Mouse (Mus musculus) adrenal gland, adult 2 months (tissue): ENCODE data around the gene Vma21. TPM values are rescaled to one million over a fixed set of nuclear protein-coding genes. Genes with fewer than 3 reads are reported as not detected.

Source experiments
- DNase-seq: peaks from one replicate; pipeline ENCODE4 v3.0.0; 2021
- long read RNA-seq: library from polyadenylated mRNA; stranded (forward); transcript quantifications from one replicate; pipeline ENCODE4 v2.0.0, GENCODE M21; 2021
- polyA plus RNA-seq: library from polyadenylated mRNA; depleted of rRNA; stranded (reverse); fragments of >200 nt; gene quantifications from 2 replicates; pipeline ENCODE4 v1.2.3, GENCODE M21; 2012; rRNA removed
- total RNA-seq, 2 experiments: library from RNA; stranded (reverse); gene quantifications; 2 replicates each; pipeline ENCODE4 v1.2.3; 2021

The Vma21 gene
- total RNA-seq (10 to 100 TPM; 33.0 to 55.6 TPM), polyA plus RNA-seq (3.7 and 4.3 TPM in 2 replicates)
- long read RNA-seq, full-length matches to known transcripts = 24 of 25 reads
- long read RNA-seq, partial matches to known transcripts = 0 of 25 reads
- long read RNA-seq, other reads (novel, unspliced or antisense) = 1 of 25 reads

GRCm38 (mm10) chrX:71815631-71816345, at the start of gene Vma21:
Vma21 (plus strand) TSS chrX:71815924.
- DNase-seq = no peak

GRCm38 (mm10) chrX:71767909-71768308, 47.8 kb upstream of the Vma21 start:
- no peak for DNase-seq

GRCm38 (mm10) chrX:71791106-71791505, 24.6 kb upstream of the Vma21 start:
- DNase-seq = no peak

GRCm38 (mm10) chrX:71797766-71798165, 18.0 kb upstream of the Vma21 start:
- DNase-seq = no peak

GRCm38 (mm10) chrX:71798883-71799282, 16.8 kb upstream of the Vma21 start:
- peak; percentile 22 for DNase-seq

GRCm38 (mm10) chrX:71811966-71812835, 3.5 kb upstream of the Vma21 start:
- DNase-seq = no peak

- DNase-seq = peak; percentile 92
Measured at GRCm38 (mm10) chrX:71816401-71816857, 705 bp downstream of the Vma21 start.

GRCm38 (mm10) chrX:71816931-71817361, 1.2 kb downstream of the Vma21 start:
- DNase-seq = no peak

GRCm38 (mm10) chrX:71838911-71839310, 23.2 kb downstream of the Vma21 start:
- no peak for DNase-seq

- DNase-seq = no peak
Measured at GRCm38 (mm10) chrX:71846696-71847095, 31.0 kb downstream of the Vma21 start.

- peak; percentile 9 for DNase-seq
Measured at GRCm38 (mm10) chrX:71853798-71854197, 38.1 kb downstream of the Vma21 start.

Other genes starting within 250 kb of the Vma21 start
- not detected for gene Gpr50, start 152.3 kb upstream of the Vma21 start, total RNA-seq
- gene Gpr50, start 152.3 kb upstream of the Vma21 start, polyA plus RNA-seq = not detected in 2 replicates
- gene Gm1141, start 105.1 kb downstream of the Vma21 start, total RNA-seq = under 1 TPM; 0.38 to 0.66 TPM
- 0.25 and 0.26 TPM in 2 replicates for gene Gm1141, start 105.1 kb downstream of the Vma21 start, polyA plus RNA-seq
- gene Prrg3, start 146.7 kb downstream of the Vma21 start, total RNA-seq = 10 to 100 TPM; 12.1 to 14.4 TPM
- 3.2 and 4.2 TPM in 2 replicates for gene Prrg3, start 146.7 kb downstream of the Vma21 start, polyA plus RNA-seq
- gene Fate1, start 157.1 kb downstream of the Vma21 start, total RNA-seq = not detected
- 0.21 TPM in 1 of 2 replicates, not detected in the other for gene Fate1, start 157.1 kb downstream of the Vma21 start, polyA plus RNA-seq
- gene Cnga2, start 175.9 kb downstream of the Vma21 start, total RNA-seq = not detected
- gene Cnga2, start 175.9 kb downstream of the Vma21 start, polyA plus RNA-seq = not detected in 2 replicates